Mouse (Mus musculus): ENCODE data around the gene Pde5a. TPM values are rescaled to one million over a fixed set of nuclear protein-coding genes. Genes with fewer than 3 reads are reported as not detected.
A peak's percentile ranks its signal among the peaks of the same experiment; 100 is the strongest.

Gene Pde5a
- total RNA-seq, 1 experiment from 2014 or later, result 27.9 TPM

DNA sequence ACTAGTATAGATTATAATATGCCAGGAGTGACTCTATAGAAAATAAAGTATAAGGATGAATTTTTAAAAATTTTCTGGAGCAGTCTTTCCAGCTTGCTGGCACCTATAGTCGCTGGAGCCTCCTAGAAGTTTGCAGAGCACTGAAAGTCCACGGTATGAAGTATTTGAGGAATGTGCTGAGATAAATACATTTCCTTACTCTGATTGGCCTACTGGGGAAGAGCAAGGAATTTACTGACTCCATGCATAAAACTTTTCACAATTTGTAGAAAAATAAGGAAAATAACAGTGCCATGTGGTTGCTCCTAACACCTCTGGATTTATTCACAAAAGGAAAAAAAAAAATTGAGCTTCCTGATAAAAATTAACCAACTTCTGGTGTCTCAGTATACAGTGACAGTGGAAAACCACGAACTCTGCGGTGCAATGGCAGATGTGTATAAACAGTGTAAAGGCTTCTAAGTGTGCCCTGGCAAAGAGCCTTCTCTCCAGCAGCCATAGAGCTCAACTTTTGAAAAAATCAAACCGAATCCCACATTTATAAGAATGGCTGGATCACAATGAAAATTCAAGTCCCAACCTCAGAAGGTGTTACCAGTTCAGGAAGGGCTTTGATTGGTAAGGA, 119.8 kb downstream of the Pde5a start:
- DNase-seq, result no peak

DNA sequence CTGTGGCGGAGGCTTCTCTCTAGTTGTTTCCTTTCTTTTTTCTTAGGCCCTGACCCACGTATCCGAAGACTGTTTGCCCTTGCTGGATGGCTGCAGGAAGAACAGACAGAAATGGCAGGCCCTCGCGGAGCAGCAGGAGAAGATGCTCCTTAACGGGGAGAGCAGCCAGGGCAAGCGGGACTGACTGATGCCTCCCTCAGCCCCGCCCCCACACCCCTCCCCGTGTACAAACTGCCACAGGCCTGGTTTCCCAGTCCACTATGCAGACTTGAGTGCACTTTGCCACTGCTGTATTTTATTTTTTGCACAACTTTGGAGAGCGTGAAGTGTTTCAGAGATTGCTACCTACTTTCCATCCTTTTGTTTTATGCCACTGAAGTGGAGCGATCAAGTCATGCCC, 126.4 kb downstream of the Pde5a start:
- no peak for DNase-seq

DNA sequence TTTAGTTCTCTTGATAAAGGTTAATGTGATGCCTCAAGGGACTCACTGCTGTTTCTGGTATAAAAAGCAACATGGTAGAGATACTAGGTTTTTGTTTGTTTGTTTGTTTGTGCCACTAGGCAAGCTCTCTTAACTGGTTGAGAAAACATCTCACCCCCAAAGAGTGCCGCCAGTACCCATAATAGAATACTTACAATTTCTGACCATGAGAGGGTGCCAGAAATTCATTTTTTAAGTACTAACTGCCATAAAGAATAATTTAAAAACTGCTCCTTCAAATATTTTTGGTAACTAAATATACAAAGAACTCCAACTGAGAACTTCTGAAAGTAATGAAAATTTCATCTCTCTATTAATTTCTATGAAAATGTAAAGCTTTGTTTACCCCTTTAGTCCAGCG, 131.1 kb downstream of the Pde5a start:
- no peak for DNase-seq

DNA sequence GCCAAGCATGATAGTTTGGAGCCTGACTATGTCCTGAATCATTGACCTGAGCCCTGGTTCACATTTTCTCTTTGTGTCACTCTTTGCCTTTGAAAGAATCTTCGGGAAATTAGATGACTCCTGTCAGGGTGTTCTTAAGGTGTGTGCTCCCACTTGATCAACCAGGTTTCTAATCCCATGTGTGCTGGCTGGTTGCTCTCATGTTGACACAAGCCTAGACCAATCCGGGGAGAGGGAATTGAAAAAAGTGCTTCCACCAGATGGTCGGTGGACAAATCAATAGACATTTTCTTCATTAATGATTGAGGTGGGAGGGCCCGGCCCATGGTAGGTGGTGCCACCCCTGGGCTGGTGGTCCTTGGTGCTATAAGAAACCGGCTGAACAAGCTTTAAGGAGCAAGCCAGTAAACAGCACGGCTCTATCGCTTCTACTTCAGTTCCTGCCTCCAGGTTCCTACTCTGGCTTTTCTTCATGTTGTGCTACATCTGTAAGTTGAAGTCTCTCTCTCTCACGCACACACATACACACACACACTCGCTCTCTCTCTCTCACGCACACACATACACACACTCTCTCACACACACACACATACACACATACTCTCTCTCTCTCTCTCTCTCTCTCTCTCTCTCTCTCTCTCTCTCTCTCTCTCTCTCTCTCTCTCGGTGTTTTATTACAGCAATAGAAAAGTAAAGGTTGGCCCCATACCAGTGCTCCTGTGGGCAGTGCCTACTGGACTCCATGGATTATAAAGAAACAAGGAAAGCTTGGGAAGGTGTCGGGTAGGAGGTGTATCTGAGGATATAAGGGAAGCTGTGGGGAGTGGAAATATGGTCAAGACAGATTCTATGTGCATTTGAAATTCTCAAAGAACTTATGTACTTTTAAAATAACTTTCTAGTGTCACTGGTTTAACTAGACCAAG, 132.1 kb downstream of the Pde5a start:
- no peak for DNase-seq

DNA sequence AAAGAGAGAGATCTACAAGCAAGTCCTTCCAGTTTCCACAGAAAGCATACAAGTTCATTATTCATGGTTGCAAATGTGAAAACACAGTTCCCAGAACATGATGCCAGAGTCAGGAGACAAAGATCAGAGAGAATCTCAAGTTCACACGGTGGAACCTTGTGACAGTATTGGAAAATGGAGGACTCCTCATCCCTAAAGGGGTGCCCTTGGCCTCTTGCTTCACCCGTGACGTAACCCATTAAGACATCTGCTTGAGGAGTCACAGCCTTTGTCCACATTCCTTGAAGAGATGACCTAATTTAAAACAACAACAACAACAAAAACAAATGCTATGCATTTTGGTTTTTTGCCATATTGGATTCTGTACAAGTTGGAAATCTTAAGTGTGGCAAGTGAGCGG, 136.3 kb downstream of the Pde5a start:
- peak; percentile 23 for DNase-seq

DNA sequence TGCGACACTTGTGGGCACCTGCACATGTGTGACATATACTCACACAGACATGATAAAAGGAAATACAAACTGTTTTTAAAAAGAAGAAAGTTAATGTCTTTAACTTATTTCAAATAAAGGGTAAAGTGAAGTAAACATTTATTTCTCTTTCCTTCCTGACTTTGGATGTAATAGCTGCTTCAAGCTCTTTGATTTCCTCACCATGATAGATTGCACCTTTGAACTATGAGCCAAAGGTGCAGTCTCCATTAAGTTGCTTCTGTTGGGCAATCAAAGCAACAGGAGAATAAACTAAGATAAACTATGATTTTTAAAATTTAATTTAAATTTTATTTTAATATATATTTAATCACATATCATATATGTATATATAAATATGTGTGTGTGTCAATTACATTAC, 139.5 kb downstream of the Pde5a start:
- DNase-seq, result no peak

DNA sequence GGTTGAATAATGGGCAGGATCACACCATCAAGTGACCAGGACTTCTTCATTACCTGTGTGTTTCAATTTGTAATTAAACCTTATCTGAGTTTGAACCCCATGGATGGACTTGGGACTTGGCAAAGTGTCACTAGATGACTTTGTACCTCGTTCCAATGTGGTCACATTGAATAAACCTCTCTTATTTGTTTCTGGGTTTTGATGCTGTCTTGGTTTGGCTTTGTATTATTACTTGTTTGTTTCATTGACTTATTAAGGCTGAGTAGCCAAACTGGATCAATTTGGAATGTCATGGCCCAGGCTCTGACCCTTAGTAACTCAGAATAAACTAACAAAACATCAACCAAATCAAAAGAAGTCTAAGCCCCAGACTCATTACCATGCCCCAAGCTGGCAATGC, 142.8 kb downstream of the Pde5a start:
- no peak for DNase-seq

DNA sequence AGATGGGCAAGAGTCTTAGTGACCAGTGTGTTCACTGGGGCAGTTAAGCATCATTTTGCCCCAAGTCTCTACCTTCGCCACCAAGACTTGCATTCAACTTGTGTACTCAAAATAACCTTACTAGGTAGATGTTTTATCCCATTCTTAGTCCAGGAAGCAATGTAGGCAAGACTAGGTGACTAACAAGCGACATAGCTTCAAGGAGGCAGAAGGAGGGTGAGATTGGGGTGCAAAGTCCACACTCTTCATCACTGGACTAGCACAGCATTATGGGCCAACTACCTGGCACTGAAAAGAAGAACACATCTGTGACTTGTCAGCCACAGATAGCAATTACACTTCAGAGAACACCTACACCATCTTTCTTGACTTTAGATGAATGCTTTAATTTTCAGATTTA, 148.1 kb downstream of the Pde5a start:
- no peak for DNase-seq

DNA sequence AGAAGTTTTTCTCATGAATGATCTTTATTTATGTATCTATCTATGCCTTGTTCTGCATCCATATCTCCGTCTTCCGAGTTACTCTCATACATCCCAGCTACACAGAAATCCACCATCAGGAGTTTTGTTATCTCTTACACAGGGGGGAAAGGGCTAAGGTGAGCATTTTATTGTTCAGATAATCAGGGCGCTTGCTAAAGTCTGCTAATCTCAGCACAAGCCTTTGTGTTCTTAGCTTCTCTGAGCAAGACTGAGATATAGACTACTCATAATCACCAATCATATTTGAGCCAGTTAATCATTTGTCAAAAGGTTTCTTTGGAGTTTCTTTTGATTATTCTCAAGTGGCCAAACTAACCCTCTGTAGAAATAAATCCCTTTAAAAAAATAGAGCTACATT, 148.8 kb downstream of the Pde5a start:
- DNase-seq, result no peak

DNA sequence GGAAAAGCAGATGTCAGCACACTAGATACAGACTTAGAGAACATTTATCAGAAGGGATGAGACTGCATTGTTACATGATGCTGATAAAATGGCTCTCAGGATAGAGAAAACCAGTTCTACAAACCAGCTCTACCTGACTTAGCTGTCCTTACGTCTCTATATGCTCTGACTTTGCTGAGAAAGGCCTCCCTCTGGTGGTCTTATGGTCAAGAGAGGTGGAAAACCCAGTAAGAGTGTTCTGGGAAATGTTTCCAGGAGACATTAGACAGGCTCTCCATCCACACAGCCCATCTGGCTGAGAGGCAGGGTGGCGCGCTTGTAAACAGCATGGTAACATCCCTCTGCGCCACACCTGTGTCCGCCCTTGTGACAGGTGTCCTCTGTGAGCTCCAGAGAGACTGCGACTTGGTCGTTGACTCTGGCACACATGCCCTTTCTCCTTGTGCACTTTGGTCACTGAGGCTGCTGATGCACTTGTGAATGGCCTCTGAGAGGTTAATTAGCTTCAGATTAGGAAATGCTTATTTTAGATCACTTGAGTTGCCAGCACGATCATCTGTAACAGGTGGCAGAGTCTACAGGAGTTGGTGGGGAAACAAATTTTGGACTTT, 150.1 kb downstream of the Pde5a start:
- DNase-seq, result no peak

DNA sequence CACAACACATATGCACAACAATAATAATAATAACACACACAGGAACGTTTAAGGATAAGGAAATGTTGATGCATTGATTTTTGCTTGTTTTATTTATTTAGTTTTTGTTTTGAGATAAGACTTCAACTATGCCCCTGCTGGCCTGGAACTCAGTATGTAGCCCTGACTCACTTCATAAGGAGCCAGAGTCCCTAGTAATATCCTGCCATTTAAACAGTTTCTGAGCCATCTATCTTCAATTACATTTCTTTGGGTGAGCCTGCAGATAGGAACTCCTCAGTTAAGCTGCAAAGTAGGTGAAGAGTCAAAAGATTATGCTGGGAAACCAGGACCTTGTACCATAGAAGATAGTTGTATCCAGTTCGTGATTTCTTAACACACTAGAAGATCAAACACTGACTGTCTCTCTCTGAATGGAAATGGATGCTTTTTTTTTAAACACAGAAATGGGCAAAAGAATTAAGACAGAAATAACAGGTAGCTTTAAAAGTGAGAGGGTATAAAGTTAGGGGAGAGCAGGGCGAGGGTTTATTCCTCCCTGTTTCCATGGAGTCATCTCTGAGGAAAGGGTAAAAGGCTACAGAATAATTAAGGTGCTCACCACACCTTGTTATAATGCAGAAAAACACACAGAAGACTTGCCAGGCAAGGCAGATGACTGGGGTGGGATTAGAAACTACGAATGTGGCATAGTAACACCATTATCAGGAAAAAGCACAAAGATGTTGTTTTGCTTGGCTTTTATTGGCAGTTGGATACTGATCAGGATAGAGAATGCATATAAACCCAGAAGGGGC, 159.0 kb downstream of the Pde5a start:
- DNase-seq, result no peak

DNA sequence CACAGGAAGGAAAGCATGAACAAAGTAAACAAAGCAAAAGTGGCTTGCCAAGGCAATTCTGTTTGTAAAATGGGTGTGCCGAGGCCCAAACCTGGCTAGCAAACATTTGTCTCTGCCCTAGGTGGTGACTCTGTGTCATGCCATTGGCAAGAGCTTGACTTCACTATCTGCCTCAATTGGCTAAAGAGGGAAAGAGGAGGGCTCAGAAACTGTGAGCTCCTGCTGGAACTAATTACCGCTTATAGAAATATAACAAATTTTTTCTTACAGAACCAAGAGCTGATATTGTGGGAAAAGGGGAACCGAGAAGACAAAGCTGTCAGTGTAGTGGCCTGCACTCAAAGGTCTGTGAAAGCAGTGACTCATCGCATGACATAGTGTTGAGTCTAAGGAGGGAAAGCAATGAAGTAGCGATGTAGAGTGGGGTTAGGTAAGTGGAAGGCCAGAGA, 159.6 kb downstream of the Pde5a start:
- no peak for DNase-seq

DNA sequence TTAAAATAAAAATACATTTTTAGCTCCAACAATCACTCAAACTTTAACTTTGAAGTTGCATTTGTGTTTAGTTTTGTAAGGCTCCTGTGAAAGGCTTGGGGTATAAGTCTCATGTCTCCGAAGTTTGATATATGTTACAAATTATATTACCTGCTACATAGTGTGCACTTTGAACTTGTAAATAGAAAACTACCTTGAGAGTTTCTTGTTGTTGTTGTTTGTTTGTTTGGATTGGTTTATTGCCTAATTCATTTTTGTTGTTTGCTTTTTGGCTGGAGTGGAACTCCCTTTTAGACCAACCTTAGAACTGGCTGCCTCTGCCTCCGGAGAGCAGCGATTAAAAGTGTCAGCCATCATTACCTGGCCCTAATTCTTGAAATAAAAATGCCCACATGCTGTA, 166.0 kb downstream of the Pde5a start, which contains the start of gene Fabp2:
Gene Fabp2 (plus strand): TSS at position 301 of the 400 bp plus-strand sequence.
- DNase-seq, result no peak

DNA sequence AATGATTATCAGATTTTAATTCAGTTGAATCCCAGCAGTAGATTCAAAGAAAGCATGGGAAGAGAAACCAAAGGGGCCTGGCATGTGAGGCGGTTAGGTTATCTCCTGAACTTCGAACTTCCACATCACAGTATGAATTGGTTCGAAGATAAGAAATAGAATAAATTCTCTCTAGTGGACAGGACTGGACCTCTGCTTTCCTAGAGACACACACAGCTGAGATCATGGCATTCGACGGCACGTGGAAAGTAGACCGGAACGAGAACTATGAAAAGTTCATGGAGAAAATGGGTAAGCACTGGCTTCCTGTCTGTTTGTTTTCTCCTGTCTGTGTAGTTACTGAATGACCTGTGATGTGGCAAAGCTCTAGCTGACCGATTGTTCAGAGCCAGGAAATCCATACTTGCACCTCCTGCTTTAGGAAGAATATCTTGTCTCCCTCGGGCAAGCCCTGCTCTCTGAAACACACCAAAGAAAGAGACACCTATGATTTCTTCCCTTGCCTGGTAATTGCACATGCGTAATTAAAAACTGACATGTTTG, 166.5 kb downstream of the Pde5a start:
- DNase-seq, result no peak

DNA sequence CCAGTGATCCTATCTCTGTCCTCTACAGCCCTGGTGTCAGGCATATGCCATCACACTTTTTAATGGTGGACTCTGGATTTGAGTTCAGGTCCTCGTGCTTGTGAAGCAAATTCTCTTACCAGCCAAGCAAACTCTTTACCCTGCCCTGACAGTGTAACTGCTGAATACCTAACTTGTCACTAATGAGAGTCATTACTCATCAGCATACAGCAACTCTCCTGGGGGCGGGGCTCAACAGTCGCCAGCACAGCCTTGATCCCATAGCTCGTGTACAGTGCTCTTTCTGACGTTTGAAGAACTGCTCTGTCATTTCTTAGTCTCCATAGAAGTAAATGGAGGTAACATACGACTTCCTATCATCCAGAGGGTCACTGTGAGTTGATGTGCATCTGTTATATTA, 169.5 kb downstream of the Pde5a start:
- DNase-seq, result no peak

DNA sequence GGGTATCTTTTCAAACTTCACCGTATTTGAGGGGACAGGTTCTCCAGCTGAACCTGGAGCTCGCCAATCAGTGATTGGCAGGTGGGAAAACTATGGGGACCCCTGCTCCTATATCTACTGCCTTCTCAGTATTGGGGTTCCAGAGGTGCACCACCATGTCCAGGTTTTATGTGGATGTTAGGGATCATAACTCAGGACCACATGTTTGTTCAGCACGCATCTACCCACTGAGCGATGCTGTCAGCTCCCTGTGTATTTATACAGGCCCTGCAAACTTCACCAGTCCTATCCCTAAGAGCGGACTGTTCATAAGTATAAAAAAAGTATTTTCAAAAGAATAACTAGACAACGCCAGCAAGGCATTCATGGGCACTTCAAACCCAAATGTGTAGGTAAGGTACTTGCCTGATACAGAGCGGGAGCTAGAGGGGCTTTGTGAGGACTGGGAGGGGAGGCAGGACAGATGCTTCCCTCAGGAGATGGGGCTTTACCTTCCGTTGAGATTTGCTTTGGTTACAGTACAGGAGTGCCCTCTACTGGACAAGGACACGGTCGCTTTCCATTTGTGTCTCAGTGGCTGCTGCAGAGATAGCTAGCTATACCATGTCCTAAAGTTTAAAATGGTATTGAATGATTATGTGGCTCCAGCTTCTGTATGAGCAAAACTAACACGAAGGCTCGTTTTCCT, 175.1 kb downstream of the Pde5a start:
- peak; percentile 64 for DNase-seq

DNA sequence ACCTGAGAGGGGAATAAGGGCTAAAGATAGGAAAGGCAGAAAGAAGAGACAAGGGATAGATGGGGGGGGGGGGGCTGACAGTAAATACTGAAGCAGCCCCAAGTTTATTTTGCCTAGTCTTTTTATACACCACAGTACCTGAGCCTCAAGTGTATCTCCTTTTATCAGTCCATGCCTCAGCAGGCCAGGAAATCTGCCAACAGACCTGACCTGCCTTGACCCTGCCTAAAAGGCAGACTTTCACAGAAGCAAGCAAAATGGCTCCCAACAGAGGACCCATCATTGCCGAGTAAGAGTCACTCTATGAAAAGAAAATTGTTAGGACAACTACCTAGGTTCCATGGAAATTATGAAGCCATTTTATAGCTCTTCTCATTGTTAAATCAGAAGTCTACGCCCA, 179.1 kb downstream of the Pde5a start:
- peak; percentile 42 for DNase-seq
